Mouse (Mus musculus) c-Kit-negative CD71-positive TER-119-positive erythroid progenitor cells, embryonic 14.5 days (primary cell): Measurements from ENCODE around the gene Oxsr1.
"Not testable (repeated sequence)": the region's sequence is repeated elsewhere in the genome, so short reads cannot be mapped to it uniquely, and the experiment has no call there.

Source experiments
- DNase-seq: peaks from one replicate; pipeline ENCODE4 v3.0.0-alpha.2; 2013; ENCODE audit warnings: low read depth, low spot score

Gene Oxsr1

DNA sequence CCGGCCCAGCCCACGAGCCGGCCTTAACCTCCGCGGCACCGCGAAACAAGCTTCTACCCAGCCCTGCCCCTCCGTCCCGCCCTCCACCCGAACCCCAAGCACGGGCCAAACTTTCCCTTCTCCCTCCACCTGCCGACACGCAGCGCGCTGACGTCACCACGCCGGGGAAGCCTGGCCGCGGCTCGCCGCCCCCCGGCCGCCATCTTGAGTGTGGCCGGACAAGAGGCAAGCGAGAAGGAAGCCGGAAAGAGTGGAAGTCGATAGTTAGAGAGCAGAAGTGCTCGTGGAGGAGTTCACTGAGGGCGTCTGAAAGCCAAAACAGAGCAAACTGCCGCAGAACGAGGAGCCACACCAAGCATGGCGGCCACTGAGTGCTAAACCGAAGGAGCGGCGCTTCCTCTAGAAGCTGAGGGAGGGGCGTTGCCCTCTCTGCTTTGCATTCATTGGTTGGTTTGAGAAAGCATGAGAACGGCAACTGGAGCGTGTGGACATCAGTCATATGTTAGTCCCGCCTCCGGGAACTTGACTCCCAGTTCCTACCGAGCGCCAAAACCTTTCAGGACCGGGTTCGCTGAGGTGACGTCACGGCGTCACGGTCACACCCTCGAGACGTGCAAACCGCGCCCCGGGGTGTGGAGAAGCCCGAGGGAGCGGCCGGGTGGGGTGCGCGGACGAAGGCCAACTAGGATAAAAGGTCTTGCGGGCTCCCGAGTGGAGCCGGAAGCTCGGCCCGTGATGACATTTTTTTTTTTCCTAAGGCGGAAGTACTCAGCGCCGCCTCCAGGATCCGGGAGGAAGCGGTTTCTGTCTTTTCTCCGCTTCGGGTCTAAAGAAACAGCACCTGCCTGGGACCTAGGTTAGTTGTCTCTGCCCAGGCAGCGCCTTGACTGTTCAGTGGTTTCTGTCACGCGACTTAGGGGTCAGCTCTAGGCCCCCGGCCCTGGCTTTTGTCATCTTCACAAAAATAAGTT, at the start of gene Oxsr1:
Gene Oxsr1 (minus strand): TSS at position 139 of the 971 bp plus-strand sequence.
- DNase-seq: peak; percentile 99

GRCm38 (mm10) chr9:119371251-119371650, 49.0 kb upstream of the Oxsr1 start:
- DNase-seq: no peak

DNA sequence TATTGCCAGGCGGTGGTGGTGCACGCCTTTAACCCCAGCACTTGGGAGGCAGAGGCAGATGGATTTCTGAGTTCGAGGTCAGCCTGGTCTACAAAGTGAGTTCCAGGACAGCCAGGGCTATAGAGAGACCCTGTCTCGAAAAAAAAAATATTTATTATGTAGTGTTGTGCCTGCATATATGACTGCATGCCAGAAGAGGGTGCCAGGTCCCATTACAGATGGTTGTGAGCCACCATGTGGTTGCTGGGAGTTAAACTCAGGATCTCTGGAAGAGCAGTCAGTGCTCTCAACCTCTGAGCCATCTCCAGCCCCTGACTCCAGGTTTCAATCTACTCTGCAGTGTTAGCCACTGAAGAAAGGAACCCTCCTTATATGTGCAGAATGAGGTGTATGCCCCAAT, 48.5 kb upstream of the Oxsr1 start:
- not testable (repeated sequence) for DNase-seq

DNA sequence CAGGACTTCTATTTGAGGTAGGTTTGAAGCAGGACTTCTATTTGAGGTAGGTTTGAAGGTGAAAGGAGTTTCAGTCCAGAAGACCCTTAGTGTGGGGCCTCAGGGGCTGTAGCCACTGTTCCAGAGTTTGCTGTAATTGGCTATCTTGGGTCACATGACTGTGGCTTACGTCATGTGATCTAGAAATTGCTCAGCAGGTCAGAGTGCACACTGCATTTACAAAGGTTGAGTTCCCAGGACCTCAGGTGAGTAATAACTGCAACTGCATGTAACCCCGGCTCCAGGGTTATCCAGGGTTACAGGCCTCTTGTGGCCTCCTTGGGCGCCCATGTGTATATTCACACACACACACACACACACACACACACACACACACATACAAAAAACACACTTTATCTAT, 46.1 kb upstream of the Oxsr1 start:
- DNase-seq: no peak

GRCm38 (mm10) chr9:119365284-119365683, 43.1 kb upstream of the Oxsr1 start, which contains the start of gene Slc22a14:
Gene Slc22a14 (minus strand): TSS chr9:119365553.
- DNase-seq: no peak

- DNase-seq: no peak
These were observed 41.0 kb upstream of the Oxsr1 start for GRCm38 (mm10) chr9:119363229-119363628.

GRCm38 (mm10) chr9:119361416-119361815, 39.2 kb upstream of the Oxsr1 start:
- DNase-seq: no peak

DNA sequence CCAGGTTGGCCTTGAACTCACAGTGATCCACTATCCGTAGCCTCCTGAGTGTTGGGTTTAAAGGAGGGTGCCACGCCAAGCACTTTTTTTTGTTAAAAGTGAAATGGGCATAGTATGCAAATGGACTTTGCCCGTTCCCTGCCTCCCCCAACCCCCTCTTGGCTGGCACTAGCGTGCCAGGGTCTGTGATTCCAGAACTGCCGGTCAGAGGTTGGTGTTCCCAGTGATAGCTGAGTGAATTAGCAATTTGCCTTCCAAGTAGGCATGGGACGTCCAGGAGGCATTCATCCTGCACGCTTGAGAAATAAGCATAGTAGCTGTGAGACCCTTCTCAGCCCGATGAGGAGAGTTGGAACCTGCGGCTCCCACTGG, 35.8 kb upstream of the Oxsr1 start:
- no peak for DNase-seq

DNA sequence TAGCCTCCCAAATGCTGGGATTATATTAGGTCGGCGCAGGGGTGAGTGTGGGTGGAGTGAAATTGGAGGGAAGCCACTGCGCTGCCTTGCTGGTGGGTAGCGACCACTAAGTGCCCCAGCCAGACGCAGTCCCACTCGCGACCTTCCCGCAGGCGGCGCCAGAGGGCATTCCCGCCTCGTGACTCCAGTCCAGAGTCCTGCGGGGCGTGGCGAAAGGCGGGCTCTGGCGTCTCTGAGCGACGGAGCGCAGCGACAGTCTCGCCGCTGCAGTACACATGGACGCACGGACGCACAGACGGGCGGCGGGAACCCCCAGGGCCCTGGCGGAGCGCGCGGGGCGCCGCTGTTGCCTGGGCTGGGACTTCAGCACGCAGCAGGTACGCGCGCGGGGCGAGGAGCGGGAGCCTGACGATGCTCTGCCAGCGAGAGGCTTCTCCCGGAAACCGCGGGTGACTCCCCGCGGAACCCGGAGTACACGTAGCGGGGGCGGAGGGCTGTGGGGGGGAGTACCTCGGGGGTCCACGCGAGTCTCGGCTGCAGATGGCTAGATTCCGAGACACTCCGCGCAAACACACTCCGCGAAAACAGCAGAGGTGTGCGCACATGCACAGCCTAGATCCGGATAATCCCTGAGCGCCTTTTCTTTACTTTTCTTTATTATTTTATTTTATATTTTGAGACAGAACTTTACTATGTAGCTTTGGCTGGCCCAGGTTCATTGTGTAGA, 35.3 kb upstream of the Oxsr1 start, which contains the start of gene Xylb:
Gene Xylb (plus strand): TSS at position 51 of the 727 bp plus-strand sequence.
- peak; percentile 57 for DNase-seq

- DNase-seq: no peak
These were observed 33.7 kb upstream of the Oxsr1 start for GRCm38 (mm10) chr9:119355943-119356342.

DNA sequence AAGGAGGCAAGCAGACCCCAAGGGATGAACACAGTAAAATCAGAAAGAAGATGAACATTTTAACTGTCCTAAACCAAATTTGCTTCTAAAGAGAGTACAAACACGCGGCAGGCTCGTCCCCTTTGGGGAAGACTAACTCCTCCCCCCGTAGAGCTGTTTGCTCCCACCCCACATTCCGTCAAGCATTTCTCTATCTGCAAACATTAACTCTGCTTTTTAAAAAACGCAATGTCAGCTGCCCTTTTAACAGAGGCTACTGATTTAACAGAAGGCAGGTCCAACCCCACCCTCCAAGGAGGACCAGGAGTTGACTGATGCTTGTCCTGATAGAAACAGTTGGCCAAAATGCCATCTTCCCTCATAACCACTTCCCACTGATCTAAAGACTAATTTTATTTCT, 31.7 kb upstream of the Oxsr1 start:
- no peak for DNase-seq

DNA sequence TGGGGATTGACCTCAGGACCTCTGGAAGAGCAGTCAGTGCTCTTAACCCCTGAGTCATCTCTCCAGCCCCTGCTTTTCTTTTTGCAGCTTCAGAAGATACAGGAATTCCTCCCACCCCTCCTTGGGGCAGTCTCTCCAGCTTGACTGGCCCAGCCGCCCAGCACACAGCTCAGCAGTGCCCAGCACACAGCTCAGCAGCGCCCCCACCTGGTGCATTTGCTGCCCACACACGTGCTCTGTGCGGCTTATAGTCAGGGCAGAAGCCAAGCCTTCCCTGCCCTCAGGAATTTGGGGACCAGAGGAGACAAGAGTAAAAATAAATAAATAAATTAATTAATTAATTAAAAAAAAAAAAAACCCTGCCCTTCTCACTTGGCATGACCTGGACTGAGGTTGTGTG, 29.8 kb upstream of the Oxsr1 start:
- DNase-seq: peak; percentile 40

- DNase-seq: no peak
These were observed 28.9 kb upstream of the Oxsr1 start for GRCm38 (mm10) chr9:119350947-119351705.

DNA sequence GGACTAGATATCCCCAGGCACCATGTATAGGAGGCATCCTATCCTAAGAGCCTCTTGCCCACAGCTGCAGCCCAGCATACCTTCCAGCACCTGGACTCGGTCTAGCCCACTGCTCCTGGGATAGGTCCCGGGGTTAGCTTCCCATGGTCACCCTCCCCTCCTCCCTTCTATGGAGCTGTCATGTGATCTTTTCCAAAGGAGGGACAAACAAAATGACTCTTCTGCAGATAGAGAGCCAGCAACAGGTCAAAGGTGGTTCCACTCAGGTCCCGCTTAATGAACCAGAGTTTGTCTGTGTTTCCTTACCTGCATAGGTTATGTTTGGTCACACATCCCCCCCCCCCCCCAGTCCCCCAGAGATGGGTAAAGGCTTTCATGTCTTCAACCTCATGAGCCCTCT, 28.3 kb upstream of the Oxsr1 start:
- DNase-seq: no peak

- no peak for DNase-seq
These were observed 24.1 kb upstream of the Oxsr1 start for GRCm38 (mm10) chr9:119346376-119346775.

GRCm38 (mm10) chr9:119342728-119343127, 20.5 kb upstream of the Oxsr1 start:
- DNase-seq: no peak

DNA sequence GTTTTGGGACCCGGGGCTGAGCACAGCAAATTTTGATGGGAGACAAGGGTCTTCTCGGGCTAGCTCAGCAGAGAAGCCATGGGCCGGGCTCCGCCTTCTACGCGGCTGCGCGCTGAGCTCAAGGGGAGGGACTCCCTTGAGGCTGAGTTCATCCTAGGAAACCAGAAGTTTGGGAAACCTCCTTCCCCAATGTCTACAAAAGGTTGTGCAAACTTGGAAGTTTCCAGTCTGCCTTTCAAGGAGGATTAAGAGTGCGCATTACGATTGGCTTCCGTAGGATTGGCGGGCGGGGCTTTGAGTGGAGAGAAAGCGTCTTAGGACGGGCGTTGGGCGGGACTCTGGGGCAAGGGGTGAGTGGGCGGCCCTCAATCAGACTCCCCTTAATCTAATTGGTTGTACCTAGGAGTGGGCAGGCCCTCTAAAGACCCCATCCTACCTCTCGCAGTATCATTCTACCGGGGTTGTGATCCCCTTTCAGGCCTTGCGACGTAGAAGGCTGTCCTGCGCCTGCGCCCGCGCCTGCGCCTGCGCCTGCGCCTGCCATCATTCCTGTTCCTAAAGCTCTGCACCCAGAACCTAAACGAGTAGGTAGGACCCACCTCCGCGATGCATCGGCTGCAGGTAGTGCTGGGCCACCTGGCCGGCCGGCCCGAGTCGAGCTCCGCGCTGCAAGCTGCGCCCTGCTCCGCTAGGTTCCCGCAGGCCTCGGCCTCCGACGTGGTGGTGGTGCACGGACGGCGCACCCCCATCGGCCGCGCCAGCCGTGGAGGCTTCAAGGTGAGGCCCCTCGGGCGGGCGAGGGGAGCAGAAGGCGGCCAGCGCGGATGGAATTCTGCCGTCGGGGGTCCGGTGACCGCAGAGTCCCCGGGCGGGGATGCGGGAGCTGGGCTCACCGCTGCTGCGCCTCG, 18.9 kb upstream of the Oxsr1 start, which contains the start of gene Myd88:
Gene Myd88 (minus strand): TSS at position 503 of the 908 bp plus-strand sequence.
- peak; percentile 68 for DNase-seq

- no peak for DNase-seq
These were observed 18.0 kb upstream of the Oxsr1 start for GRCm38 (mm10) chr9:119340212-119340580.

DNA sequence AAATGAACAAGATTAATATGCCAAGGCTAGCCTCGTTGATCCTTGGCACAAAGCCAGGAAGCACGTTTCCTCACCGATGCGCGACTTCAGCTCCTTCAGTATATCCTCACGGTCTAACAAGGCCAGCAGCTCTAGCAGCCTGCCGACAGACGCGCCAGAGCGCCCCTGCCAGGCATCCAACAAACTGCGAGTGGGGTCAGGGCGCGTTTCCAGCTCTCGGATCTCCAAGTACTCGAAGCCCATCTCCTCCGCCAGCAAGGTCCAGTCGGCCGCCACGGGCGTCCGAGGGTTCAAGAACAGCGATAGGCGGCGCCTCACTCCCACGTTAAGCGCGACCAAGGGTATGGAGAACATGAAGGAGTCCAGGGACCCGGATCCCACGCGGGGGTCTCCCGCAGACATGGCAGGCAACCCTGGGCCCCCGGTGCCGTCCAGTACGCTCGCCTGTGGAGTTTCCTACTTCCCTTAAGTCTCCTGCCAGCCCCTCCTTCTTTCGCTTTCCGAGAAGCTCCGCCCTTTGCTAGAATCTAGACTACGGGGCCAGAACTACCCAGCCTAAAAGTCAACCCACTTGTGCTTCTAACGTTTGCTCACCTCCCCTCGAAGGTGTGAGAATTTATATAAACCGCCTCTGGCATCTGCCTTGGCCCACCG, 17.5 kb upstream of the Oxsr1 start, which contains the start of gene Acaa1a:
Gene Acaa1a (plus strand): TSS at position 119 of the 654 bp plus-strand sequence.
- DNase-seq: peak; percentile 74

- no peak for DNase-seq
These were observed 16.9 kb upstream of the Oxsr1 start for GRCm38 (mm10) chr9:119339106-119339505.
